Mouse (Mus musculus) erythroblast, embryonic 14.5 days (primary cell): ENCODE measurements around the gene Brk1.

ENCODE experiments used
- GATA1 ChIP-seq: IDR thresholded peaks from 2 replicates; pipeline ENCODE4 v1.6.1; 2012; ENCODE audit warnings: low read length, inconsistent platforms, mixed read lengths
- TAL1 ChIP-seq: IDR thresholded peaks from 3 replicates; pipeline ENCODE4 v1.6.1; 2012; ENCODE audit warnings: low read length, inconsistent platforms, mixed read lengths

DNA sequence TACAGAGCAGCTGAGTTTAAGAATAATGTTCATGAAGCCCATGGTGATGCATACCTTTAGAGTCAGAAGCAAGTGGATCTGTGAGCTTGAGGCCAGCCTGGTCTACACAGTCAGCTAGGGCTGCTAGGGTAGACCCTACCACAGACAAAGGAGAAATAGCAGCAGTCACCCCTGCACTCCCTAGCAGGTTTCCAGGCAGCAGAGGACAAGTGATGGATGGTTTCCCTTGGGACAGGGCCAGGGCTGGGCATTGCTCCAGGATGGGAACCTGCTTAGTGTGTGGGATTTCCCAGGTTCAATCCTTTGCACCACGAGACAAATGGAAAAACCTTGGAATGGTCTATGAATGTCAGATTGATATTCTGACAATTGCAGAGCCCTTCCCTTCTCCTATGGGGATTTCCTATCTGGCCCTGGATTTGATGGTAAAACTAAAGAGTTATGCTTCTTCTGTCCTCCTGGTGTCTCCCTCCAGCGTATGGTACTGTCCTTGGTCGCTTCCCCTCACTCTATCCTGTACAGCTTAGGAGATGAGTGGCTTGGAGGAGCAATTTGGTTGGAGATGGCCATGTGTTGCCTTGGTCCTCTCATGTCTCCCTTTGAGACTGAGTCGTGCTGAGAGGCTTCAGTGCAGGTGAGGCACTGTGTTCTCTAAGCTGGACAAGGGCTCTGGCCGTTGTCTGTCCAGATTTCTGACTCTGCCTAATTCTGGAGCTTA is 17.9 kb upstream of the Brk1 start:
- TF ChIP-seq GATA1 (no peak), TAL1 (no peak)
